Mouse (Mus musculus) kidney, adult 2 months (tissue): Measurements from ENCODE around the gene Aspdh. TPM values are rescaled to one million over a fixed set of nuclear protein-coding genes. Genes with fewer than 3 reads are reported as not detected.

ENCODE experiments used
- DNase-seq: peaks from one replicate; pipeline ENCODE4 v3.0.0; 2021
- H3K27ac ChIP-seq: fragments of 200-500 bp; 2 replicates; pipeline ENCODE4 v1.5.1; 2012; ENCODE audit warnings: low read depth, low read length, control low read depth, inconsistent platforms; ENCODE audit not compliant: insufficient read depth
- H3K27me3 ChIP-seq: fragments of 200-500 bp; replicated peaks from 2 replicates; pipeline ENCODE4 v1.6.1; 2012; ENCODE audit warnings: mild to moderate bottlenecking, moderate library complexity, low read length, inconsistent platforms; ENCODE audit not compliant: control insufficient read depth, insufficient read depth
- H3K36me3 ChIP-seq: fragments of 200-500 bp; 2 replicates; pipeline ENCODE4 v1.6.1; 2012; ENCODE audit warnings: mild to moderate bottlenecking, moderate library complexity, low read length, inconsistent platforms; ENCODE audit not compliant: control insufficient read depth, insufficient read depth
- H3K4me1 ChIP-seq: fragments of 200-500 bp; 2 replicates; pipeline ENCODE4 v1.6.1; 2011; ENCODE audit warnings: low read length; ENCODE audit not compliant: control insufficient read depth, insufficient read depth
- H3K4me3 ChIP-seq: fragments of 200-500 bp; 2 replicates; pipeline ENCODE4 v1.5.1; 2011; ENCODE audit warnings: mild to moderate bottlenecking, low read depth, low read length, control low read depth; ENCODE audit not compliant: insufficient read depth
- CTCF ChIP-seq: fragments of 200-500 bp; conservative IDR thresholded peaks from 2 replicates; pipeline ENCODE4 v1.5.1; 2011; ENCODE audit warnings: low read depth, mild to moderate bottlenecking, control low read depth, low read length, moderate library complexity, mixed read lengths; ENCODE audit not compliant: insufficient read depth, insufficient read length
- POLR2A ChIP-seq: fragments of 200-500 bp; IDR thresholded peaks from one replicate; pipeline ENCODE4 v1.6.1; 2011; ENCODE audit warnings: low read depth, low read length, control low read depth
- WGBS: fragments of 180-500 bp; shearing (Covaris S2); methylation state at CpG from one replicate; pipeline ENCODE4 v1.1.7; 2018; 5-methylcytosine and 5-hydroxymethylcytosine counted together
- polyA plus RNA-seq: library from polyadenylated mRNA; depleted of rRNA; stranded (reverse); fragments of >200 nt; gene quantifications from 2 replicates; pipeline ENCODE4 v1.2.3, GENCODE M21; 2012

Aspdh gene
- polyA plus RNA-seq, 1 experiment = 224 TPM

DNA sequence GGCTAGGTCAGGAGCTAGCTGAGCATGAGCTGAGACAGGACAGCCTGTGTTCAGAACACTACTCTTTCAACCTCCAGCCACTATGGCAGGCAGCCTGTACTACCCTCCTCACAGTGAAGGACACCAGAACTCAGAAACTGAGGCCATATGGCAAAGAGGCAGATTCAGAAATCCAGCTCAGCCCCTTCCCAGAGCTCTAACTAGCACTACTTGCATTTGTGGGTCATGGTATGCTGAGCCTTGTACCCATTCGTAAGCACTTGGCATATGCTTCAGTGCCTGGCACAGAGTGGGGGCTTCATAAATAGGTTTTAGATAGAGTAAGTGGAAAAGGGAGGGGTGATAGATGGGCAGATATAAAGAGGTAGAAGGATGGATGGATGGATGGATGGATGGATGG is 24.7 kb upstream of the Aspdh start:
- TF ChIP-seq POLR2A (no peak), CTCF (no peak)
- 81% methylated on average over 1 of the region's 1 CpGs for WGBS
- no peaks in the 10 kb centered on the region for H3K4me1 ChIP-seq
- H3K36me3 ChIP-seq = no peaks in the 10 kb centered on the region
- no peak overlapping the region for H3K4me3 ChIP-seq
- no peak overlapping the region for H3K27ac ChIP-seq
- no peaks in the 10 kb centered on the region for H3K27me3 ChIP-seq
- DNase-seq = no peak

DNA sequence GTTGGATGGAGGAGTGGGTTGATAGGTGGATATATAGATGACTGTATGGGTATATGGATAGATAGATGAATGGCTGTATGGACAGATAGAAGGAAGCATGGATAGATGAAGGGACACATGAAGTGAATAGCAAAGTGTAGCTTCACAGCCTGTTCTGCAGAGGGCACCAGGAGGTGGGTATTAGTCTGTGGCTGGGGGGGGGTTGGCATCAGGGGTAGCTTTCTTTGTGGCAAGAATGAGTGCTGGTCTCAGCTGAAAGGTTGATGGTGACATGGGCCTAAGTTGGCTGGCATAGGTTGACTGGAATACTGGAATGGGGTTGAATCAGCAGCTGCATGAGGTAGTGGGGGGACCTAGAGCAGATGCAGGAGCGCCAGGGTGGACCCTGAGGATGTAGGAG is 24.0 kb upstream of the Aspdh start:
- H3K4me1 ChIP-seq = no peaks in the 10 kb centered on the region
- no peaks in the 10 kb centered on the region for H3K27me3 ChIP-seq
- 9% methylated on average over 1 of the region's 1 CpGs for WGBS
- DNase-seq = no peak
- TF ChIP-seq CTCF = no peak
- TF ChIP-seq POLR2A = no peak
- no peaks in the 10 kb centered on the region for H3K36me3 ChIP-seq
- H3K4me3 ChIP-seq = no peak overlapping the region
- no peak overlapping the region for H3K27ac ChIP-seq

DNA sequence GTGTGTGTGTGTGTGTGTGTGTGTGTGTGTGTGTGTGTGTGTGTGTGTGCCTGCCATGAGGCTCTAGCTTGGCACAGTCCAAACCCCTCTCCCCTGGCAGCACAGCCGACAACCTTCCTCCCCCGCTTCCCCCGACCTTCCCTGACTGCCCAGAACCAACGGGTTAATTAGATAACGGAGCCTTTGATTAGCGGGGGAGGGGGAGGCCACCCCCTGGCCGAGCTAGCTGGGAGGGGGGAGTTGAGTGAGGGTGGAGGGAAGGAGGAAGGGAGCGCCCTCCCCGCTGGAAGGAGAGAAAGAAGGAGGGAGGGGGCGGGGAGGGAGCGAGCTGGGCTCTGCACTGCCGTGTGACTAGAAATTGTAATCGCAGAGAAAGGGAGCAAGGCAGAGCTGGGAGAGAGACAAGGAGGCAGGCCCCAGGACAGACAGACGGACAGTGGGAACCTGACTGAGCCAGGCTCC is 23.5 kb upstream of the Aspdh start:
- H3K4me1 ChIP-seq = no peaks in the 10 kb centered on the region
- no peak overlapping the region for H3K4me3 ChIP-seq
- H3K27ac ChIP-seq = no peak overlapping the region
- H3K36me3 ChIP-seq = no peaks in the 10 kb centered on the region
- TF ChIP-seq CTCF (no peak), POLR2A (no peak)
- H3K27me3 ChIP-seq = no peaks in the 10 kb centered on the region
- no peak for DNase-seq
- WGBS = 1% methylated on average over 14 of the region's 14 CpGs

DNA sequence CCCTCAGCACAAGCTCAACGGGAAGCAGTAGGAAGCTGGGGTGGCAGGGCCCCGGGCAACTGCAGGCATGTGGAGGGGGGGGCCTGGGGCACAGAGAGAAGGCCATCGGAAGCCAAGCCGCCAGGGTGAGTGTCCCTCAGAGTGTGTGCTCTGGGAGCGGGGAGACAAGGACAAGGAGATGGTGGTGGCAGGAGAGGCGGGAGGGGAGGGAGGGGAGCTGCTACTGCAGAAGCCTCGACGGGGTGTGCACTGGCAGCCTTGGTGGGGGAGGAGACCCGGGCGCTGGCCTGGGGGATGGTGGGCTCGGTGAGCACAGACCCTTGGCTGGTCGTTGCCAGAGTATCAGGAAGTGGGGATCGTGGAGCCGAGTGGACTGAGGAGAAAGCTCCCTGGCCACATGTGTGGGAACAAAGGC is 22.8 kb upstream of the Aspdh start:
- no peaks in the 10 kb centered on the region for H3K36me3 ChIP-seq
- no peak overlapping the region for H3K27ac ChIP-seq
- H3K4me1 ChIP-seq = no peaks in the 10 kb centered on the region
- no peaks in the 10 kb centered on the region for H3K27me3 ChIP-seq
- 1% methylated on average over 14 of the region's 14 CpGs for WGBS
- no peak overlapping the region for H3K4me3 ChIP-seq
- TF ChIP-seq POLR2A (no peak), CTCF (no peak)
- no peak for DNase-seq

DNA sequence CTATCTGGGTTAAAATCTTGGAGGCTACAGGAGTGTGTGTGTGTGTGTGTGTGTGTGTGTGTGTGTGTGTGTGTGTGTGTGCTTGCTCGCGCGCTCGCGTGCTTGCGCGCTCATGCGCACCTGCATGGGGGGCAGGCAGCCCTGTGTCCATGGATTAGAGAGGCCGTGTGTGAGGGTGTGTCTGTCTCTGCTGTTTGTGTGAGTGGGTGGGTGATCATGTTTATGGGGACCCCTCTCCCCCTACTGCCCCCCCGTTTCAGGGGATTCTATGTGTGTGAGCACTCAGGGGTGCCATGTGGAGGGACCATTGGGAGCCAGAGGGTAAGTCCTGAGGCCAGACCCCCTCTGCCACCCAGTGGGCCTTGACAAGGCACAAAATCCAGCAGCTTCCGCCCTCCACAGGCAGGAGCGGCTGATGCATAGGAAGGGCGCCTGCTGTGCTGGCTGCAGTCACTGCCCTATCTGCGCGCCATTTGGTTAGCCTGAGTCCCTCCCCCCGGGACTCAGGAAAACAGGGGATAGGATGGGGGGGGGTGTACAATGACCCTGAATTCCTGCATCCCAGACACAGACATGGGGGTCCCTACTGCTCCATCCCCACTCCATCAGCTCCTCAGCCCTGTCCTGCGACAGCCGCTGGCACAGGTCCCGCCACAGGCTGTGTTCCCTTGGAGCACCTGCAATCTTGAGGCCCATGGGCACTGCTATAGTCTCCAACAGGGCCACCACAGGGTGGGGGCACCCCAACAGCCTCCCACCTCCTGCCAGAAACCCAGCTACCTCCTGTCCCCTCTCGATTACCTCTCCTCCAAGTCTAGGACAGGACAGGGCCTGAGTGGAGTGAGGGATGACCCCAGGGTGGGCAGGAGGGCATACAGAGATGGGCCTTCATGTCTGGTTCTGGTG is 21.7 kb upstream of the Aspdh start:
- no peak overlapping the region for H3K4me3 ChIP-seq
- WGBS = 12% methylated on average over 20 of the region's 20 CpGs

DNA sequence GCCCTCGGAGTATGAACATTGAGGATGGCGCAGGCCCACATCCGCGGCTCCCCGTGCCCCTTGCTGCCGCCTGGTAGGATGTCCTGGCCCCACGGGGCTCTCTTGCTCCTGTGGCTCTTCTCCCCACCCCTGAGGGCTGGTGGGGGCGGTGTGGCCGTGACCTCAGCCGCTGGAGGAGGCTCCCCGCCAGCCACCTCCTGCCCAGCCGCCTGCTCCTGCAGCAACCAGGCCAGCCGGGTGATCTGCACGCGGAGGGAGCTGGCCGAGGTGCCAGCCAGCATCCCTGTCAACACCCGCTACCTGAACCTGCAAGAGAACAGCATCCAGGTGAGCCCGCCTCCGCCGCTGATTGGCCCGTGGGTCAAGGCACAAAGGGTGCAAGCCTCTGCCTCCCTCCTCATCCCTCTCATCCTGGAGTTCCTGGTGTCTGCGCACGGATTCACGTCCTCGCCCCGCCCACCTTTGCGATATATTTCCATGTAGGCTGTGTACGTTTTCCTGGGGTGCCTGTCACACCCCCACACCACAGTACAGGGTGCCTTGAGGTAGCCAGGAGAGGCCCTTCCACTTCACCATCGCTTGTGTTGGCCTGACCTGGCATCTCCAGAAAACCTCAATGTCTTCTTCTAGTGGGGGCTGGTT is 20.2 kb upstream of the Aspdh start:
- Histone ChIP-seq H3K4me1 (no peaks in the 10 kb centered on the region), H3K36me3 (no peaks in the 10 kb centered on the region), H3K27me3 (no peaks in the 10 kb centered on the region), H3K27ac (no peak overlapping the region), H3K4me3 (no peak overlapping the region)
- TF ChIP-seq CTCF = no peak
- no peak for DNase-seq
- 14% methylated on average over 29 of the region's 29 CpGs for WGBS

More for the DNA sequence above, 21.7 kb upstream of the Aspdh start:
- Histone ChIP-seq H3K27ac (no peak overlapping the region), H3K36me3 (no peaks in the 10 kb centered on the region), H3K27me3 (no peaks in the 10 kb centered on the region), H3K4me1 (no peaks in the 10 kb centered on the region)
- no peak for DNase-seq
- TF ChIP-seq CTCF = no peak

DNA sequence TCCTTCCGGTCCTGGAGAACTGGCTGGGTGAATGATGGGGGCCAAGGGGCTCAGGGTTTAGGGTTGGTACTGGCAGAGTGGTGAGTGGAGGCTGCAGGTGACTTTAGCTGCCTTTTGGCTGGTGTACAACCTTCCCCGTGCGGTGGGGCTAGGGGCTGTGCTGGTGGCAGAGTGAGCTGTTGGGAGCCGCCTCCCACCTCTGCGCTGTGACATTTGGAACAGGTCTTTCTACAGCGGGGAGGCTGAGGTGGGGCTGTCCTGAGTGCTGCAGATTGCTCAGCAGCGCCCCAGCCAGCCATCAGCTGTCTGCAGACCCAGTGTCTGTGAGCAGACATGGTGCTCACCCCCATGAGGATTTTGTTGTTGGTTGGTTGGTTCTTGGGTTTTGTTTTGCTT is 19.7 kb upstream of the Aspdh start:
- no peak overlapping the region for H3K27ac ChIP-seq
- H3K27me3 ChIP-seq = no peaks in the 10 kb centered on the region
- no peak for DNase-seq
- H3K4me1 ChIP-seq = no peaks in the 10 kb centered on the region
- no peaks in the 10 kb centered on the region for H3K36me3 ChIP-seq
- H3K4me3 ChIP-seq = no peak overlapping the region
- WGBS = 18% methylated on average over 7 of the region's 7 CpGs
- TF ChIP-seq CTCF (no peak), POLR2A (no peak)
